Mouse (Mus musculus): ENCODE measurements around the gene 1700022I11Rik. TPM values are rescaled to one million over a fixed set of nuclear protein-coding genes. Genes with fewer than 3 reads are reported as not detected.
A peak's percentile ranks its signal among the peaks of the same experiment; 100 is the strongest.

The 1700022I11Rik gene
- polyA plus RNA-seq, 1 experiment from 2014 or later: 0.44 TPM

GRCm38 (mm10) chr4:42933630-42934029 lies 35.8 kb upstream of the 1700022I11Rik start:
- peak; percentile 77 for ATAC-seq (ENCODE audit: low read depth)
- Histone ChIP-seq H3K9me3 (ENCODE audit: control insufficient read depth, low read length) (no peaks in the 10 kb centered on the region), H3K4me2 (ENCODE audit: low read depth, low read length) (peak overlapping the region; percentile 42), H3K27me3 (ENCODE audit: control insufficient read depth, insufficient read depth, low read depth, low read length) (peaks cover 7% of the 10 kb centered on the region; the same call in 1 of the 2 replicates), H3K4me1 (replicated peaks; ENCODE audit: control insufficient read depth, insufficient read depth, low read length) (no peaks in the 10 kb centered on the region), H3K9ac (ENCODE audit: low read length) (no peak overlapping the region), H3K36me3 (ENCODE audit: control insufficient read depth, insufficient read depth, low read length) (no peaks in the 10 kb centered on the region), H3K4me3 (ENCODE audit: low read length) (peak overlapping the region; percentile 17), H3K27ac (ENCODE audit: low read length) (no peak overlapping the region)
- WGBS: 7% methylated on average over 22 of the region's 22 CpGs

- H3K4me3 ChIP-seq (ENCODE audit: low read length): no peak overlapping the region
- H3K4me2 ChIP-seq (ENCODE audit: low read depth, low read length): no peak overlapping the region
- peaks cover 3% of the 10 kb centered on the region; the same call in 1 of the 2 replicates for H3K27me3 ChIP-seq (ENCODE audit: control insufficient read depth, insufficient read depth, low read depth, low read length)
- H3K36me3 ChIP-seq (ENCODE audit: control insufficient read depth, insufficient read depth, low read length): no peaks in the 10 kb centered on the region
- H3K9ac ChIP-seq (ENCODE audit: low read length): no peak overlapping the region
- no peak overlapping the region for H3K27ac ChIP-seq (ENCODE audit: low read length)
- WGBS: 80% methylated on average over 7 of the region's 7 CpGs
- no peaks in the 10 kb centered on the region for H3K9me3 ChIP-seq (ENCODE audit: control insufficient read depth, low read length)
- no peak for ATAC-seq (ENCODE audit: low read depth)
- H3K4me1 ChIP-seq (replicated peaks; ENCODE audit: control insufficient read depth, insufficient read depth, low read length): 0 out of 2 replicates have a peak, but pooled peaks cover 3% of the 10 kb centered on the region
These were observed 28.0 kb upstream of the 1700022I11Rik start for GRCm38 (mm10) chr4:42941396-42941795.

- Histone ChIP-seq H3K27me3 (ENCODE audit: control insufficient read depth, insufficient read depth, low read depth, low read length) (peaks cover 7% of the 10 kb centered on the region; the same call in 1 of the 2 replicates), H3K36me3 (ENCODE audit: control insufficient read depth, insufficient read depth, low read length) (no peaks in the 10 kb centered on the region), H3K4me1 (replicated peaks; ENCODE audit: control insufficient read depth, insufficient read depth, low read length) (0 out of 2 replicates have a peak, but pooled peaks cover 3% of the 10 kb centered on the region), H3K9ac (ENCODE audit: low read length) (no peak overlapping the region), H3K27ac (ENCODE audit: low read length) (no peak overlapping the region), H3K4me2 (ENCODE audit: low read depth, low read length) (no peak overlapping the region), H3K9me3 (ENCODE audit: control insufficient read depth, low read length) (no peaks in the 10 kb centered on the region), H3K4me3 (ENCODE audit: low read length) (no peak overlapping the region)
- 52% methylated on average over 5 of the region's 5 CpGs for WGBS
- ATAC-seq (ENCODE audit: low read depth): peak; percentile 40; the same call in 1 of the 2 replicates
These were observed 26.1 kb upstream of the 1700022I11Rik start for GRCm38 (mm10) chr4:42943341-42943740.

DNA sequence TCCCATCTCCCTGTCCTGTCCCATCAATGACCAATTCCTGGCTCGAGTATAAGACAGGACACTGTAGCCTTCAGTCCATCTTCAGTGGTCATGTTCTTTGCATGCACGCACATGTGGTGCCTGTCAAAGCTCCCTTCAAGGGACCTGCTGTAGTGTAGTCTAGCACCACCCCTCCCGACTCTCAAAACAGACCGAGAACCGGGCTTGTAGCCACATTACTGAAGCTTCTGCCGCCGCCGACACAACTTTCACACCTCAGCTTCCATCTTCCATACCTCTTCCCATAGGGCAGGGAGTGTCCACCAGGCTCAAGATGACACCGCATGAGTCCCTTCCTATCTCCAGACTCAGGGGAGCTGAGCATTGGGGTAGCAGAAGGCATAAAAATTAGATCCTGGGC lies 25.2 kb upstream of the 1700022I11Rik start:
- Histone ChIP-seq H3K4me1 (replicated peaks; ENCODE audit: control insufficient read depth, insufficient read depth, low read length) (peaks cover 5% of the 10 kb centered on the region; the same call in 1 of the 2 replicates), H3K27ac (ENCODE audit: low read length) (no peak overlapping the region), H3K27me3 (ENCODE audit: control insufficient read depth, insufficient read depth, low read depth, low read length) (peaks cover 7% of the 10 kb centered on the region; the same call in 1 of the 2 replicates), H3K4me3 (ENCODE audit: low read length) (no peak overlapping the region), H3K9ac (ENCODE audit: low read length) (no peak overlapping the region), H3K36me3 (ENCODE audit: control insufficient read depth, insufficient read depth, low read length) (no peaks in the 10 kb centered on the region), H3K4me2 (ENCODE audit: low read depth, low read length) (no peak overlapping the region), H3K9me3 (ENCODE audit: control insufficient read depth, low read length) (no peaks in the 10 kb centered on the region)
- WGBS: 81% methylated on average over 9 of the region's 9 CpGs
- no peak for ATAC-seq (ENCODE audit: low read depth)

GRCm38 (mm10) chr4:42945043-42945442 lies 24.4 kb upstream of the 1700022I11Rik start:
- Histone ChIP-seq H3K4me3 (ENCODE audit: low read length) (no peak overlapping the region), H3K9ac (ENCODE audit: low read length) (no peak overlapping the region), H3K9me3 (ENCODE audit: control insufficient read depth, low read length) (no peaks in the 10 kb centered on the region), H3K27ac (ENCODE audit: low read length) (no peak overlapping the region), H3K27me3 (ENCODE audit: control insufficient read depth, insufficient read depth, low read depth, low read length) (peaks cover 7% of the 10 kb centered on the region; the same call in 1 of the 2 replicates), H3K4me1 (replicated peaks; ENCODE audit: control insufficient read depth, insufficient read depth, low read length) (peaks cover 6% of the 10 kb centered on the region; the same call in 1 of the 2 replicates), H3K36me3 (ENCODE audit: control insufficient read depth, insufficient read depth, low read length) (no peaks in the 10 kb centered on the region), H3K4me2 (ENCODE audit: low read depth, low read length) (no peak overlapping the region)
- 4% methylated on average over 6 of the region's 6 CpGs for WGBS
- no peak for ATAC-seq (ENCODE audit: low read depth)

DNA sequence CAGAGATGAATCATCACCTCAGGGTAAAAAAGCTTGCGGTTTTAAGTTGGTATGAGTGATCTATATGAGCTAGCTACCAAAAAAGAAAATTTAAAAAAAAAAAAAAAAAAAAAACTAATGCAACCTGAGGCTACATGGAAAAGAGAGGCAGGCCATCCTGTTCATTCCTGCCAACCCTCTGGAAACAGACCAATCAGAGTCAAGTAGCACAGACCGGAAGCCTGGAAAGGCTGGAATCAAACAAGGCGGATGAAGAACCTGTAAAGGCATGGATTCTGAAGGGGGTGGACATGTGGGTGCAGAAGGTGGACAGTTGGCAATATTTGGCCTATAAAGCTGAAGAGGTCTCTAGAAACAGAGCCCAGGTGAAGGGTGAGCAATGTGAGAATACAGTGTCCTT lies 24.0 kb upstream of the 1700022I11Rik start:
- H3K9ac ChIP-seq (ENCODE audit: low read length): no peak overlapping the region
- peaks cover 9% of the 10 kb centered on the region for H3K4me1 ChIP-seq (replicated peaks; ENCODE audit: control insufficient read depth, insufficient read depth, low read length)
- no peak for ATAC-seq (ENCODE audit: low read depth)
- 77% methylated on average over 3 of the region's 3 CpGs for WGBS
- no peak overlapping the region for H3K27ac ChIP-seq (ENCODE audit: low read length)
- no peaks in the 10 kb centered on the region for H3K36me3 ChIP-seq (ENCODE audit: control insufficient read depth, insufficient read depth, low read length)
- no peak overlapping the region for H3K4me2 ChIP-seq (ENCODE audit: low read depth, low read length)
- H3K27me3 ChIP-seq (ENCODE audit: control insufficient read depth, insufficient read depth, low read depth, low read length): peaks cover 7% of the 10 kb centered on the region; the same call in 1 of the 2 replicates
- no peak overlapping the region for H3K4me3 ChIP-seq (ENCODE audit: low read length)
- H3K9me3 ChIP-seq (ENCODE audit: control insufficient read depth, low read length): no peaks in the 10 kb centered on the region

DNA sequence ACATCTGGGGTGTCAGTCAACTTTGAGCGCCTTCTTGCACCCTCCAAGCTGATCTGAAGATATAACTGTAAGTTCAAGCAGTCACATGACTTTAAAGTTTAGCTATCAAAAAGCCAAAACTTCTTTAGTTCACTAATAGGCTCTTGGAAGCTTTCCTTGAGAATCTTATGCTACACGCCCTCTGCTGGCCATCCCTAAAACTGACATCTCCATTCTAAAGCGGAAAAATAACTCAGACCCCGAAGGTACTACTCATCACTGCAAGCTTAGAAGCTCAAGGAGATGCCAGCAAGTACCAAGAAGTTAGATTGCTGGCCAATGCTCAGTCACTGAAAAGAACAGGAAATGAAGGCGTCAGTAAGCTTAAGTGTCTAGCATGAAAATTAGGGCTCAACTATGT lies 23.5 kb upstream of the 1700022I11Rik start:
- WGBS: 5% methylated on average over 5 of the region's 5 CpGs
- H3K4me3 ChIP-seq (ENCODE audit: low read length): no peak overlapping the region
- H3K36me3 ChIP-seq (ENCODE audit: control insufficient read depth, insufficient read depth, low read length): no peaks in the 10 kb centered on the region
- peaks cover 13% of the 10 kb centered on the region for H3K4me1 ChIP-seq (replicated peaks; ENCODE audit: control insufficient read depth, insufficient read depth, low read length)
- H3K9me3 ChIP-seq (ENCODE audit: control insufficient read depth, low read length): no peaks in the 10 kb centered on the region
- ATAC-seq (ENCODE audit: low read depth): no peak
- H3K9ac ChIP-seq (ENCODE audit: low read length): no peak overlapping the region
- H3K27me3 ChIP-seq (ENCODE audit: control insufficient read depth, insufficient read depth, low read depth, low read length): peaks cover 7% of the 10 kb centered on the region; the same call in 1 of the 2 replicates
- no peak overlapping the region for H3K4me2 ChIP-seq (ENCODE audit: low read depth, low read length)
- H3K27ac ChIP-seq (ENCODE audit: low read length): no peak overlapping the region

- Histone ChIP-seq H3K9me3 (ENCODE audit: control insufficient read depth, low read length) (no peaks in the 10 kb centered on the region), H3K27me3 (ENCODE audit: control insufficient read depth, insufficient read depth, low read depth, low read length) (peaks cover 7% of the 10 kb centered on the region; the same call in 1 of the 2 replicates), H3K27ac (ENCODE audit: low read length) (no peak overlapping the region), H3K36me3 (ENCODE audit: control insufficient read depth, insufficient read depth, low read length) (no peaks in the 10 kb centered on the region), H3K9ac (ENCODE audit: low read length) (no peak overlapping the region), H3K4me1 (replicated peaks; ENCODE audit: control insufficient read depth, insufficient read depth, low read length) (peaks cover 13% of the 10 kb centered on the region), H3K4me2 (ENCODE audit: low read depth, low read length) (no peak overlapping the region), H3K4me3 (ENCODE audit: low read length) (no peak overlapping the region)
- WGBS: 49% methylated on average over 10 of the region's 10 CpGs
- ATAC-seq (ENCODE audit: low read depth): no peak
These were observed 22.6 kb upstream of the 1700022I11Rik start for GRCm38 (mm10) chr4:42946733-42947290.

DNA sequence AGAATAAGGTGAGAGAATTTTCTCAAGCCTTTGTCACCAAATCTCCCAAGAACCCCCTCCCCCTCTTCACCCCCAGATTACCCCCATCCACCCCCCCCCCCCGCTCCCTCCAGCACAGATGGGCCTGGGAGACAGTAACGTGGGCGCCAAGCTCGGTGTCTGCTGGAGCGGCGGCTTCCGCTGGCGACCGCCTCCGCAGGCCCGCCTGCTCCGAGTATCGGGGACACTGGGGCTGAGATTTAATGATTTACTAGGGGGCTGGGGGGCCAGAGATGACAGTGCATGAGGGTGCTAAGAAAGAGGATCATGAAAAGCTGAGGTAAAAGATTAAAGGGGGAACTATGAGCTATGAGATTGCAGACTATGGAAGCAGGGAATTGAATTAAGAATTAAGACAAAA lies 20.9 kb upstream of the 1700022I11Rik start:
- Histone ChIP-seq H3K36me3 (ENCODE audit: control insufficient read depth, insufficient read depth, low read length) (no peaks in the 10 kb centered on the region), H3K27me3 (ENCODE audit: control insufficient read depth, insufficient read depth, low read depth, low read length) (peaks cover 7% of the 10 kb centered on the region; the same call in 1 of the 2 replicates), H3K4me1 (replicated peaks; ENCODE audit: control insufficient read depth, insufficient read depth, low read length) (peaks cover 11% of the 10 kb centered on the region), H3K9me3 (ENCODE audit: control insufficient read depth, low read length) (no peaks in the 10 kb centered on the region), H3K4me3 (ENCODE audit: low read length) (no peak overlapping the region), H3K9ac (ENCODE audit: low read length) (no peak overlapping the region), H3K27ac (ENCODE audit: low read length) (no peak overlapping the region), H3K4me2 (ENCODE audit: low read depth, low read length) (no peak overlapping the region)
- ATAC-seq (ENCODE audit: low read depth): no peak
- WGBS: 26% methylated on average over 13 of the region's 13 CpGs

All from lung, embryonic 16.5 days (tissue).